Mouse (Mus musculus) thymus, adult 2 months (tissue): ENCODE measurements at regions not wholly inside any gene's neighbourhood (a gene's known extent, or its start where the extent isn't known, plus 50 kb on each side); places are given as distances from the start of the nearest gene placed in this dataset.

Source experiments
- CTCF ChIP-seq: fragments of 200-500 bp; IDR thresholded peaks from 2 replicates; pipeline ENCODE4 v1.5.1; 2012; ENCODE audit warnings: mild to moderate bottlenecking, control low read depth, low read length, moderate library complexity, borderline replicate concordance; ENCODE audit not compliant: control insufficient read depth, poor library complexity, insufficient read depth; ENCODE audit errors: extremely low read depth
- POLR2A ChIP-seq: fragments of 200-500 bp; IDR thresholded peaks from 2 replicates; pipeline ENCODE4 v1.6.1; 2012; ENCODE audit warnings: mild to moderate bottlenecking, low read length, control low read depth, moderate library complexity; ENCODE audit not compliant: control insufficient read depth, poor library complexity, insufficient read depth; ENCODE audit errors: extremely low read depth

DNA sequence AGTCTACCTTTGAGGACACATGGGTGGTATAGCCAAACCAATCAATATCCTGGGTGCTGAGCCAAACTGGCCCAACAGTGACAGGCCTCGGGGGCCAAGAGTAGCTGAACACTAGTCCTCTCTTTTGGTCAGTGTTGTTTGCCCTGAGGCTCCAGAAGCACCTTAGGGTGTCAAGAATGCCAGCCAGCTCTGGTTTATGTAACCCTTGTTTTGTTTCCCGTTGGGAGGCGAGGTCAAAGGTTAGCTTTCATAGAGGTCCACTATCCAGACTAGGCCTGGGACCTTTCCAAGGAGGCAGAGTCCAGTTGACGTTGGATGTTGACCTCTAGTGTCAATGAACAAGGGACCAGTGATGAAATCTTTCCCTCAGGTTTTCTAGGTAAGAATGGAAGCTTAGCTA is 120.0 kb upstream of the Smyd2 start:
- TF ChIP-seq CTCF (no peak), POLR2A (no peak)
